ENCODE assay signal across 1 mouse cellular context in genomic region chr2:118975855-118976254, GRCm38 (mm10).
TF ChIP-seq lines count a peak whose summit lies in the region.

No protein-coding gene starts in this region.

TF ChIP-seq in CH12.LX, 34 proteins besides CTCF, POLR2A, EP300 and RAD21 (continued from another document):
- TF ChIP-seq MAX (IDR thresholded peaks at IDR 0.05; ENCODE audit: low read length) (peak; percentile 68), SIN3A (IDR thresholded peaks at IDR 0.05; ENCODE audit: low read length) (no peak)
TF ChIP-seq in CH12.LX: peak in this region for 2.
